Mouse (Mus musculus) liver, embryonic 14.5 days (tissue): Measurements from ENCODE around the gene Vmn1r55. TPM values are rescaled to one million over a fixed set of nuclear protein-coding genes. Genes with fewer than 3 reads are reported as not detected.
A peak's percentile ranks its signal among the peaks of the same experiment; 100 is the strongest.

ENCODE experiments used
- ATAC-seq: fragments of 200-750 bp; cut with Nextera tagmentation; 2 replicates; pipeline ENCODE4 v1.8.0; 2017; ENCODE audit warnings: moderate number of reproducible peaks, mild to moderate bottlenecking, moderate library complexity; ENCODE audit not compliant: insufficient read depth
- DNase-seq, 3 experiments: peaks; one replicate each; pipeline ENCODE4 v3.0.0-alpha.2; 2012 to 2013; ENCODE audit warnings: low read depth in 3 of 3, low spot score in 3 of 3
- H3K27ac ChIP-seq: fragments of 300-500 bp; sonication (generic); 2 replicates; pipeline ENCODE4 v1.5.1; 2014; ENCODE audit warnings: moderate library complexity, mild to moderate bottlenecking, control low read depth, inconsistent platforms
- H3K27me3 ChIP-seq: fragments of 300-500 bp; sonication (generic); 2 replicates; pipeline ENCODE4 v1.6.1; 2014; ENCODE audit warnings: mild to moderate bottlenecking, low read length, moderate library complexity; ENCODE audit not compliant: control insufficient read depth, insufficient read depth
- H3K36me3 ChIP-seq: fragments of 300-500 bp; sonication (generic); replicated peaks from 2 replicates; pipeline ENCODE4 v1.6.1; 2014; ENCODE audit warnings: low read depth; ENCODE audit not compliant: control insufficient read depth, insufficient read depth
- H3K4me1 ChIP-seq, 2 experiments: fragments of 200-500 bp in 1 of 2; fragments of 300-500 bp in 1 of 2; sonication (generic) in 1 of 2; replicated peaks; 2 replicates each; pipeline ENCODE4 v1.6.1; 2012 to 2014; ENCODE audit warnings: antibody characterized with exemption in 1 of 2, inconsistent platforms in 1 of 2, low read length in 1 of 2; ENCODE audit not compliant: control insufficient read depth in 2 of 2, insufficient read depth in 2 of 2
- H3K4me2 ChIP-seq: fragments of 300-500 bp; sonication (generic); 2 replicates; pipeline ENCODE4 v1.6.1; 2014; ENCODE audit warnings: low read depth, mild to moderate bottlenecking, control low read depth, moderate library complexity
- H3K4me3 ChIP-seq, 2 experiments: fragments of 200-500 bp in 1 of 2; fragments of 300-500 bp in 1 of 2; sonication (generic) in 1 of 2; 2 replicates each; pipeline ENCODE4 v1.5.1; 2012 to 2014; ENCODE audit warnings: low read depth in 2 of 2, low read length in 2 of 2, mild to moderate bottlenecking in 2 of 2, control low read depth in 1 of 2, inconsistent platforms in 1 of 2, moderate library complexity in 1 of 2; ENCODE audit not compliant: insufficient read depth in 1 of 2
- H3K9ac ChIP-seq: fragments of 300-500 bp; sonication (generic); replicated peaks from 2 replicates; pipeline ENCODE4 v1.6.1; 2014; ENCODE audit warnings: mild to moderate bottlenecking, control low read depth, moderate library complexity
- H3K9me3 ChIP-seq: fragments of 300-500 bp; sonication (generic); 2 replicates; pipeline ENCODE4 v1.6.1; 2016; ENCODE audit warnings: low read length, mixed read lengths; ENCODE audit not compliant: control insufficient read depth
- CTCF ChIP-seq: IDR thresholded peaks from 2 replicates; pipeline ENCODE4 v1.5.1; 2016; ENCODE audit warnings: antibody characterized with exemption, low read depth, control low read depth
- EP300 ChIP-seq: IDR thresholded peaks from 2 replicates; pipeline ENCODE4 v1.6.1; 2016; ENCODE audit warnings: antibody characterized with exemption, low read depth
- WGBS: fragments of 180-500 bp; shearing (Covaris S2); extraction: QIAGEN DNeasy Blood & Tissue Kit; methylation state at CpG from one replicate; pipeline ENCODE4 v1.1.7; 2014; ENCODE audit not compliant: insufficient replicate concordance; 5-methylcytosine and 5-hydroxymethylcytosine counted together
- polyA plus RNA-seq, 2 experiments: library from polyadenylated mRNA; depleted of rRNA in 1 of 2; stranded (reverse) in 1 of 2; unstranded in 1 of 2; fragments of >200 nt; fragmentation: Nextera tagmentation in 1 of 2; extraction: Ambion mirVana in 1 of 2; gene quantifications; 2 replicates each; pipeline versions ENCODE4 v1.2.1 to v1.2.3; 2012 to 2014

Vmn1r55 gene
- polyA plus RNA-seq, 2 experiments, result not detected

GRCm38 (mm10) chr7:5089853-5090252, 59.6 kb downstream of the Vmn1r55 start:
- peaks cover 0 to 5% of the 10 kb centered on the region in 2 experiments; a peak in 2 of 4 replicates for H3K4me1 ChIP-seq
- WGBS, result 89% methylated on average over 15 of the region's 15 CpGs
- no peak overlapping the region for H3K4me2 ChIP-seq
- H3K9ac ChIP-seq, result no peak overlapping the region
- ATAC-seq, result no peak
- no peak for DNase-seq
- H3K9me3 ChIP-seq, result no peaks in the 10 kb centered on the region
- H3K36me3 ChIP-seq, result peaks cover 81% of the 10 kb centered on the region
- no peak overlapping the region for H3K4me3 ChIP-seq
- no peak for TF ChIP-seq CTCF
- no peak for TF ChIP-seq EP300
- no peaks in the 10 kb centered on the region for H3K27me3 ChIP-seq
- H3K27ac ChIP-seq, result no peak overlapping the region

- Histone ChIP-seq H3K27me3 (no peaks in the 10 kb centered on the region), H3K4me1 (peaks cover 0 to 11% of the 10 kb centered on the region in 2 experiments; a peak in 2 of 4 replicates), H3K4me3 (no peak overlapping the region), H3K27ac (no peak overlapping the region), H3K9ac (no peak overlapping the region), H3K36me3 (peaks cover 78% of the 10 kb centered on the region), H3K4me2 (no peak overlapping the region), H3K9me3 (no peaks in the 10 kb centered on the region)
- TF ChIP-seq CTCF (no peak), EP300 (no peak)
- no peak for ATAC-seq
- DNase-seq, result no peak
- WGBS, result 74% methylated on average over 4 of the region's 4 CpGs
Measured at GRCm38 (mm10) chr7:5087886-5088285, 61.6 kb downstream of the Vmn1r55 start.

GRCm38 (mm10) chr7:5086921-5087440, 62.5 kb downstream of the Vmn1r55 start:
- Histone ChIP-seq H3K36me3 (peaks cover 75% of the 10 kb centered on the region), H3K4me2 (no peak overlapping the region), H3K27me3 (no peaks in the 10 kb centered on the region), H3K9me3 (no peaks in the 10 kb centered on the region), H3K4me1 (peaks cover 6 to 17% of the 10 kb centered on the region in 2 experiments), H3K27ac (no peak overlapping the region), H3K9ac (no peak overlapping the region), H3K4me3 (no peak overlapping the region)
- DNase-seq, result no peak
- ATAC-seq, result no peak
- TF ChIP-seq CTCF (no peak), EP300 (no peak)
- WGBS, result 77% methylated on average over 5 of the region's 5 CpGs

GRCm38 (mm10) chr7:5085512-5085911, 64.0 kb downstream of the Vmn1r55 start:
- Histone ChIP-seq H3K4me2 (no peak overlapping the region), H3K9me3 (no peaks in the 10 kb centered on the region), H3K4me1 (peaks cover 8 to 20% of the 10 kb centered on the region in 2 experiments), H3K9ac (no peak overlapping the region), H3K27ac (no peak overlapping the region), H3K27me3 (no peaks in the 10 kb centered on the region), H3K4me3 (no peak overlapping the region), H3K36me3 (peaks cover 66% of the 10 kb centered on the region)
- WGBS, result 38% methylated on average over 1 of the region's 1 CpGs
- TF ChIP-seq CTCF (no peak), EP300 (no peak)
- DNase-seq (no peak), ATAC-seq (no peak)

GRCm38 (mm10) chr7:5083325-5084105, 66.0 kb downstream of the Vmn1r55 start:
- Histone ChIP-seq H3K4me2 (peak overlapping the region; percentile 92), H3K9me3 (no peaks in the 10 kb centered on the region), H3K27me3 (no peaks in the 10 kb centered on the region), H3K4me1 (peaks cover 8 to 20% of the 10 kb centered on the region in 2 experiments), H3K9ac (peak overlapping the region; percentile 31; the same call in 1 of the 2 replicates), H3K27ac (no peak overlapping the region; the same call in 1 of the 2 replicates), H3K36me3 (peaks cover 56% of the 10 kb centered on the region), H3K4me3 (0 out of 4 replicates have a peak overlapping the region, but pooled peaks of 1 of the 2 experiments have one; percentile 12)
- DNase-seq, result no peak
- no peak for TF ChIP-seq EP300
- no peak for TF ChIP-seq CTCF
- WGBS, result 81% methylated on average over 18 of the region's 18 CpGs
- no peak for ATAC-seq
